Mouse (Mus musculus): ENCODE data around the gene Tent5c.

Gene Tent5c

GRCm38 (mm10) chr3:100489133-100490009, at the start of gene Tent5c:
Gene Tent5c, minus strand, starts transcription at chr3:100489324.
- ATAC-seq (ENCODE audit: insufficient number of reproducible peaks, low FRiP score, low TSS enrichment), result peak; percentile 38; the same call in 1 of the 2 replicates

- no peak for ATAC-seq (ENCODE audit: insufficient number of reproducible peaks, low FRiP score, low TSS enrichment)
Measured at GRCm38 (mm10) chr3:100536686-100537085, 47.6 kb upstream of the Tent5c start.

- ATAC-seq (ENCODE audit: insufficient number of reproducible peaks, low FRiP score, low TSS enrichment), result no peak
Measured at GRCm38 (mm10) chr3:100535902-100536301, 46.8 kb upstream of the Tent5c start.

- no peak for ATAC-seq (ENCODE audit: insufficient number of reproducible peaks, low FRiP score, low TSS enrichment)
Measured at GRCm38 (mm10) chr3:100535298-100535697, 46.2 kb upstream of the Tent5c start.

- no peak for ATAC-seq (ENCODE audit: insufficient number of reproducible peaks, low FRiP score, low TSS enrichment)
Measured at GRCm38 (mm10) chr3:100534394-100534793, 45.3 kb upstream of the Tent5c start.

- ATAC-seq (ENCODE audit: insufficient number of reproducible peaks, low FRiP score, low TSS enrichment), result no peak
Measured at GRCm38 (mm10) chr3:100533429-100533828, 44.3 kb upstream of the Tent5c start.

- no peak for ATAC-seq (ENCODE audit: insufficient number of reproducible peaks, low FRiP score, low TSS enrichment)
Measured at GRCm38 (mm10) chr3:100530919-100531318, 41.8 kb upstream of the Tent5c start.

GRCm38 (mm10) chr3:100530244-100530788, 41.2 kb upstream of the Tent5c start:
- ATAC-seq (ENCODE audit: insufficient number of reproducible peaks, low FRiP score, low TSS enrichment), result no peak

GRCm38 (mm10) chr3:100522671-100523070, 33.5 kb upstream of the Tent5c start:
- no peak for ATAC-seq (ENCODE audit: insufficient number of reproducible peaks, low FRiP score, low TSS enrichment)

GRCm38 (mm10) chr3:100521626-100522025, 32.5 kb upstream of the Tent5c start:
- ATAC-seq (ENCODE audit: insufficient number of reproducible peaks, low FRiP score, low TSS enrichment), result no peak

GRCm38 (mm10) chr3:100515754-100516141, 26.6 kb upstream of the Tent5c start:
- no peak for ATAC-seq (ENCODE audit: insufficient number of reproducible peaks, low FRiP score, low TSS enrichment)

- no peak for ATAC-seq (ENCODE audit: insufficient number of reproducible peaks, low FRiP score, low TSS enrichment)
Measured at GRCm38 (mm10) chr3:100515093-100515753, 26.1 kb upstream of the Tent5c start.

GRCm38 (mm10) chr3:100507174-100507573, 18.1 kb upstream of the Tent5c start:
- no peak for ATAC-seq (ENCODE audit: insufficient number of reproducible peaks, low FRiP score, low TSS enrichment)

GRCm38 (mm10) chr3:100506715-100507114, 17.6 kb upstream of the Tent5c start:
- ATAC-seq (ENCODE audit: insufficient number of reproducible peaks, low FRiP score, low TSS enrichment), result no peak

GRCm38 (mm10) chr3:100503882-100504281, 14.8 kb upstream of the Tent5c start:
- no peak for ATAC-seq (ENCODE audit: insufficient number of reproducible peaks, low FRiP score, low TSS enrichment)

GRCm38 (mm10) chr3:100502516-100502915, 13.4 kb upstream of the Tent5c start:
- no peak for ATAC-seq (ENCODE audit: insufficient number of reproducible peaks, low FRiP score, low TSS enrichment)

- no peak for ATAC-seq (ENCODE audit: insufficient number of reproducible peaks, low FRiP score, low TSS enrichment)
Measured at GRCm38 (mm10) chr3:100501899-100502298, 12.8 kb upstream of the Tent5c start.

- ATAC-seq (ENCODE audit: insufficient number of reproducible peaks, low FRiP score, low TSS enrichment), result no peak
Measured at GRCm38 (mm10) chr3:100496081-100496480, 7.0 kb upstream of the Tent5c start.

- ATAC-seq (ENCODE audit: insufficient number of reproducible peaks, low FRiP score, low TSS enrichment), result peak; percentile 32; the same call in 1 of the 2 replicates
Measured at GRCm38 (mm10) chr3:100495456-100495855, 6.3 kb upstream of the Tent5c start.

GRCm38 (mm10) chr3:100494912-100495311, 5.8 kb upstream of the Tent5c start:
- ATAC-seq (ENCODE audit: insufficient number of reproducible peaks, low FRiP score, low TSS enrichment), result no peak

- ATAC-seq (ENCODE audit: insufficient number of reproducible peaks, low FRiP score, low TSS enrichment), result no peak
Measured at GRCm38 (mm10) chr3:100490010-100490300, 831 bp upstream of the Tent5c start.

All from cerebellum, adult (tissue).